Mouse (Mus musculus) embryonic facial prominence, embryonic 14.5 days (tissue): ENCODE results near the gene Git1. TPM values are rescaled to one million over a fixed set of nuclear protein-coding genes. Genes with fewer than 3 reads are reported as not detected.

Source experiments
- ATAC-seq: fragments of 200-750 bp; cut with Nextera tagmentation; 2 replicates; pipeline ENCODE4 v1.8.0; 2017; ENCODE audit warnings: low read depth, moderate number of reproducible peaks, moderate TSS enrichment
- DNase-seq: peaks from one replicate; pipeline ENCODE4 v3.0.0-alpha.2; 2015; ENCODE audit warnings: low spot score
- H3K27ac ChIP-seq: fragments of 300-500 bp; sonication (generic); replicated peaks from 2 replicates; pipeline ENCODE4 v1.5.1; 2014; ENCODE audit warnings: low read depth, mild to moderate bottlenecking, low read length, moderate library complexity
- H3K27me3 ChIP-seq: fragments of 300-500 bp; sonication (generic); replicated peaks from 2 replicates; pipeline ENCODE4 v1.6.1; 2014; ENCODE audit warnings: low read length; ENCODE audit not compliant: control insufficient read depth, insufficient read depth
- H3K36me3 ChIP-seq: fragments of 300-500 bp; sonication (generic); 2 replicates; pipeline ENCODE4 v1.6.1; 2014; ENCODE audit warnings: low read length, mixed read lengths; ENCODE audit not compliant: control insufficient read depth, insufficient read depth
- H3K4me1 ChIP-seq: fragments of 300-500 bp; sonication (generic); 2 replicates; pipeline ENCODE4 v1.6.1; 2014; ENCODE audit warnings: antibody characterized with exemption, low read length; ENCODE audit not compliant: control insufficient read depth, insufficient read depth
- H3K4me2 ChIP-seq: fragments of 300-500 bp; sonication (generic); 2 replicates; pipeline ENCODE4 v1.6.1; 2014; ENCODE audit warnings: low read depth, mild to moderate bottlenecking, low read length, moderate library complexity, mixed read lengths
- H3K4me3 ChIP-seq: fragments of 300-500 bp; sonication (generic); 2 replicates; pipeline ENCODE4 v1.5.1; 2014; ENCODE audit warnings: low read depth, mild to moderate bottlenecking, low read length
- H3K9ac ChIP-seq: fragments of 300-500 bp; sonication (generic); 2 replicates; pipeline ENCODE4 v1.6.1; 2014; ENCODE audit warnings: low read depth, mild to moderate bottlenecking, low read length, moderate library complexity, mixed read lengths
- H3K9me3 ChIP-seq: fragments of 300-500 bp; sonication (generic); 2 replicates; pipeline ENCODE4 v1.6.1; 2016; ENCODE audit warnings: low read length; ENCODE audit not compliant: control insufficient read depth
- whole genome bisulfite sequencing: fragments of 180-500 bp; shearing (Covaris S2); extraction: QIAGEN DNeasy Blood & Tissue Kit; methylation state at CpG from one replicate; pipeline ENCODE4 v1.1.7; 2014; 5-methylcytosine and 5-hydroxymethylcytosine counted together
- polyA plus RNA-seq: library from polyadenylated mRNA; unstranded; fragments of >200 nt; fragmentation: Nextera tagmentation; extraction: Ambion mirVana; gene quantifications from 2 replicates; pipeline ENCODE4 v1.2.1, GENCODE M21; 2014

The Git1 gene
- polyA plus RNA-seq: 15.1 and 16.7 TPM in 2 replicates

DNA sequence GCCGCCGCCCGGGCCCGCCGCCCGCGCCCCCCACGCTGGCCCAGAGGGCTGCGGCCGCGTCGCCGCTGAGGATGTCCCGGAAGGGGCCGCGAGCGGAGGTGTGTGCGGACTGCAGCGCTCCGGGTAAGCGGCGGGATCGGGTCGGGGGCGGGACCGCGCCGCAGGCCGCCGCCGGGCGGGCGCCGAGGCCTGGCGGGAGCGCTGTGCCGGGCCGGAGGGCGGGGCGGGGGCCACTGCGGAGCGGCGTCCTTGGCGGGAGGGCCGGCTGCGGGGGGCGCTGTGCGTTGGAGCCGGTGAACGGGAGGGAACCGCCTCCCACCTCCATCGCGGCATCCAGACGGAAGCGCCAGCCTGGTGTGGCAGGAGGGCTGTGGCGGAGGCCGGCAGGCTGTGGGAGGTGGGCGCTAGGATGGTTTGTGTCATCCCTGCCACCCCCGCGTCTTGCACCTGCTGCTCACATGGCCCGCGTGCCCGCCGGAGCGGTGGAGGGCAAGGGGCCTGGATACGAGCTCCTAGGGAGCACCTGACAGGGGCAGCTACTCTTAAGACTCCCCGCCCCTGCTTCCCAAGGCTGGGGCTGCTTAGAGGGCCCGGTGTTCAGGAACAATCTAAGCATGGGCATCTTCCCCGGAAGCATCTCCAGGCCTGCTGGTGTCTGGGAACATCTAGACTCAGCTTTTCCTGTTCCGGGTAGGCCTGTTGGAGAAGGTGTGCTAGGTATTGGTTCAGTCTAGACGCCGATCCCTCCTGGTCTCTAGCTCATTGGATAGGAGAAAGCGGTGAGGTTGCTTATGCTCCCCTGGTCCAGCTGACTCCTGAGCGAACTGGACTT is at the start of gene Git1:
TSS of gene Git1 (plus strand) at position 51 of the 832 bp plus-strand sequence.
- WGBS: 1% methylated on average over 22 of the region's 74 CpGs
- H3K36me3 ChIP-seq: no peaks in the 10 kb centered on the region
- peak within 1 kb of the TSS; percentile 90 for H3K9ac ChIP-seq
- H3K4me1 ChIP-seq: peaks cover 37% of the 10 kb centered on the region
- no peak for ATAC-seq
- DNase-seq: no peak
- no peaks in the 10 kb centered on the region for H3K27me3 ChIP-seq
- H3K27ac ChIP-seq: peak within 1 kb of the TSS; percentile 92
- H3K4me3 ChIP-seq: peak within 1 kb of the TSS; percentile 86
- peak within 1 kb of the TSS; percentile 95 for H3K4me2 ChIP-seq
- H3K9me3 ChIP-seq: no peaks in the 10 kb centered on the region

DNA sequence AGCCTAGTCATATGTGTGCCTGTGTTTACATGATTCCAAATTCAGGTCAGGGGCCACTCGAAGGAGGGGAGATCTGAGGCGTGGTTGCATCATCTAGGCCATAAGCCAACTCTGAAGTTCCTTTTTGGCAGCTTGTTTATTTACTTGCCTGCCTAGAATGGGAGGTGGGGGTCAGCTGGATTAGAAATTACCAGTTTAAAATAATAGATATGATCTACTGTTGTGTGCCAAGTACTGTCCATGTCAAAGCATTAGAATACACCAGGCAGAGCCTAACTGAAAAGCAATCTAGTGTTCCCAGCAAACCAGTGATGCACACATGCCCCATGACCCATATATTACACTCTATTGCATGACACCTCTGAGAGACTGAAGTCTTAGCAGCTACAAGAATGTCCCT is 48.4 kb upstream of the Git1 start:
- no peak for ATAC-seq

DNA sequence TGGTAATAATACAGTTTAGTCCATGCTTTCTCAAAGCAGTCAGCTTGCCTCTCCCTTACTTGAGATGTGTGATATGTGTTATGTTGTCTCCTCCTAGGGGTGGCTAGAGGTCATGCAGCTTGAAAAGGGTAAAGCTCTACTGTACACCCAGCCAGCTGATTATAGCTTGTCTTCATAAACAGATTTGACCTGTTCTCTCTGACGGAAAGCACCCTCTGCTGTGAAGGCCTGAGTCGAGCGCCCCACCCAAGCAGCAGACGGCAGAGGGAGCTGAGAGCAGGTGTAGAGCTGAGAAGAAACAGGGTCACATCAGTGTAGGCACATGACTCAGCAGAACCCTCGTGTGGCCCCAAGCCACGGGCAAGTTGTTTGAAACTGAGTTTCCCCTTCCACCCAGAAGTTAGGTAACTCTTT is 46.7 kb upstream of the Git1 start:
- Histone ChIP-seq H3K4me1 (no peaks in the 10 kb centered on the region), H3K4me3 (no peak overlapping the region), H3K36me3 (peaks cover 23% of the 10 kb centered on the region; the same call in 1 of the 2 replicates), H3K27me3 (no peaks in the 10 kb centered on the region), H3K9ac (no peak overlapping the region), H3K9me3 (no peaks in the 10 kb centered on the region), H3K4me2 (no peak overlapping the region), H3K27ac (no peak overlapping the region)
- WGBS: 51% methylated on average over 6 of the region's 6 CpGs
- ATAC-seq (peak; percentile 81; the same call in 1 of the 2 replicates), DNase-seq (peak; percentile 77)

More for the DNA sequence above, 48.4 kb upstream of the Git1 start:
- Histone ChIP-seq H3K4me1 (no peaks in the 10 kb centered on the region), H3K27ac (no peak overlapping the region), H3K4me3 (no peak overlapping the region), H3K27me3 (no peaks in the 10 kb centered on the region), H3K4me2 (no peak overlapping the region), H3K36me3 (peaks cover 20% of the 10 kb centered on the region; the same call in 1 of the 2 replicates), H3K9ac (no peak overlapping the region), H3K9me3 (no peaks in the 10 kb centered on the region)
- no peak for DNase-seq
- WGBS: 78% methylated on average over 2 of the region's 2 CpGs

DNA sequence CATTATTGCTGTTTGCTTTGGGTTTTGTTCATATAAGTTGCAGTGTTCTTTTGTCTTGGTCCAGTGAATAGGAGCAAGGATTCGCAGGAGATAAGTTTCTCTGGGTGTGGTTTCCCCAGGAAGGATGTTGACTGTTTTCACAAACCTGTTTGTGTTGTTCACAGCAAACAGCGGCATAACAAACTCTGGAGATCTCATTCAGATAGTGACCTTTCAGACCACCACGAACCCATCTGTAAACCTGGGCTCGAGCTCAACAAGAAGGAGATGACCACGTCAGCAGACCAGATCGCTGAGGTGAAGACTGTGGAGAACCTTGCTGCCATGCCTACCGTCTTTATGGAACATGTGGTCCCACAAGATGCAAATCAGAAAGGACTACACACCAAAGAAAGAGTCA is 44.1 kb upstream of the Git1 start:
- Histone ChIP-seq H3K9ac (no peak overlapping the region), H3K36me3 (peaks cover 26% of the 10 kb centered on the region; the same call in 1 of the 2 replicates), H3K27me3 (no peaks in the 10 kb centered on the region), H3K4me2 (no peak overlapping the region), H3K9me3 (no peaks in the 10 kb centered on the region), H3K4me3 (no peak overlapping the region), H3K27ac (no peak overlapping the region), H3K4me1 (no peaks in the 10 kb centered on the region)
- ATAC-seq (no peak), DNase-seq (no peak)
- 91% methylated on average over 7 of the region's 7 CpGs for WGBS

DNA sequence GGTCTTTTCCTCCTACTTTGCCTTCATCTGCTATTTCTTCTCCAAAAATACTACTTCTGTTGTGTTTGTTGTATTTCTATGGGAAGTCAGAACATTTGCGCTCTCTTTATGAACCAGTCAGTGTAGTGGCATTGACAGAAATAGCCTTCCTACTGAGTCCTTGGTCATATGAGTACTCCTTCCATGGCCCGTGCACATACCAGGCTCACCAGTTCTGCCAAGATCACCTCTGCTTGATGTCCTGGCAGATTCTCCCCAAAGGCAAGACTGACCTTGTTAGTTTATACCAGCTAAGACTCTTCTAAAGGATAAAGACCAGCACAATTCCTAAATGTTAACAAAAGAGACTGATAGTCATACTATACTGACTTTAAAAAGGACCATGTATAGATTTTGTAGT is 41.7 kb upstream of the Git1 start:
- DNase-seq: no peak
- Histone ChIP-seq H3K27ac (no peak overlapping the region), H3K9ac (no peak overlapping the region), H3K27me3 (no peaks in the 10 kb centered on the region), H3K9me3 (no peaks in the 10 kb centered on the region), H3K36me3 (peaks cover 36% of the 10 kb centered on the region), H3K4me1 (no peaks in the 10 kb centered on the region), H3K4me3 (no peak overlapping the region), H3K4me2 (no peak overlapping the region)
- 98% methylated on average over 2 of the region's 2 CpGs for WGBS
- ATAC-seq: no peak

DNA sequence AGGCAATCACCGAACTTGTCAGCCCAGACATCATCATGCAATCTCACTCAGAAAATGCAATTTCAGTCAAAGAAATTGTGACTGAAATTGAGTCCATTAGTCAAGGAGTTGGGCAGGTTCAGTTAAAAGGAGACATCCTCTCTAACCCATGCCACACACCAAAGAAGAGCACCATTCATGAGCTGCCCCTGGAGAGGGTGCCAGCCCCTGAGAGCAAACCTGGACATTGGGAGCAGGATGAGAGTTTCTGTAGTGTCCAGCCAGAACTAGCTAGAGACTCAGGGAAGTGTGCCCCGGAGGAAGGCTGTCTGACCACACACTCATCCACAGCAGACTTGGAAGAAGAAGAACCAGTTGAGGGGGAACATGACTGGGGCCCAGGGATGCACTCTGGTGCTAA is 40.0 kb upstream of the Git1 start:
- DNase-seq: no peak
- WGBS: 97% methylated on average over 2 of the region's 2 CpGs

DNA sequence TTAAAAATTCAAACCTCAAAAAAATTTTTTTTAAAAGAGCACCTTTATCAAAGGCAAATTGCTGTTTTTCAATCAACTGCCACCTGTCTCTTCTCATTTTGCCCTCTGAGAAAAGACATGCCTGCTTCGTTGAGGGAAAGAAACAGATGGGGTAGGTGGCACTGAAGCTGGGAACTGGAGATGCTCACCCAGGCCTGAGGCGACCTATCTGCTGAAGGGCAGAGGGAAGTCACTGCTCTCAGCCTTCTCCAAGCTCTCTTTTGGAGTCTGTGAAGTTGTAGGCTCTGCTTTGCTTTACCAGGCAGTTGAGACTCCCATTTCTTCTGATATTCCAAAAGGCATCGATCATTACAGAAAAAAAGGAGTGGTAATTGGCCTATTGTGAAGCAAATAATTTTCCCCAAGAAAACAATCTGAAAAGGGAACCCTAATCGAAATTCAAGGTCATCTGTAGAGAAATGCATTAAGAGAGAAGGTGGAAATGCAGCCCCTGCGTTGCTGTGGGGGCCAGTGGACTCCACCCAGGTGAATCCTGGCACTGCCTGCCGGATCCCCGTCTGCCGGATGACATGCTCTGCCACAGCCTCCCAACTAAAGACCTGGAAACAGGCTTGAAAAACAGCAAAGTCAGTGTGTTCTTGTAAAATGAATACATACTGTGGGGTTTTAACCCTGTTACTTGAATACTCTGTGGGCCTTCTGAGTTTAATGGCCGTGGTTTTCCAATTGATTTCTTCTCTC is 37.4 kb upstream of the Git1 start:
- H3K36me3 ChIP-seq: peaks cover 21% of the 10 kb centered on the region
- no peak overlapping the region for H3K4me3 ChIP-seq
- H3K27me3 ChIP-seq: peaks cover 6% of the 10 kb centered on the region
- no peak for ATAC-seq
- H3K27ac ChIP-seq: no peak overlapping the region
- H3K9me3 ChIP-seq: no peaks in the 10 kb centered on the region
- WGBS: 83% methylated on average over 9 of the region's 9 CpGs
- no peak for DNase-seq
- H3K4me1 ChIP-seq: no peaks in the 10 kb centered on the region
- no peak overlapping the region for H3K4me2 ChIP-seq
- no peak overlapping the region for H3K9ac ChIP-seq

More for the DNA sequence above, 40.0 kb upstream of the Git1 start:
- no peak overlapping the region for H3K4me2 ChIP-seq
- no peaks in the 10 kb centered on the region for H3K4me1 ChIP-seq
- no peak overlapping the region for H3K9ac ChIP-seq
- H3K36me3 ChIP-seq: peaks cover 41% of the 10 kb centered on the region
- H3K4me3 ChIP-seq: no peak overlapping the region
- no peaks in the 10 kb centered on the region for H3K9me3 ChIP-seq
- no peak for ATAC-seq
- no peaks in the 10 kb centered on the region for H3K27me3 ChIP-seq
- H3K27ac ChIP-seq: no peak overlapping the region

DNA sequence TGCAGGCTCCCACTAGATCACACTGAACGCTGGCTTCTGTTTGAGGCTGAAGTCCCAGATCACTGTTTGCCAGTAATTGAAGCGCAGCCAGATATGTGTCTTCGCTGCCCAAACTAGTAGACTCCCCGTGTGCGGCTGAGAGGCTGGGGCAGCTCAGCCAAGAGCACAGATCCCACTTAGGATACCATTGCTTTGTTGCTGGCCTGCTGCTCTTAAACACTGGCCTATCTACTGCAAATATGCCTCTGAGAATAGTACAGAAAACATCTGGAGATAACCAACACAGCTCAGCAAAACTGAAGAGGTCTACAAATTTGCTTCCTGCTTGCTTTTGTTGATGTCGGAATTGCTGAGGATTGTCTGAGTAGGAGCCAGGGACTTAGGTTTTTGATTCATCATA is 36.5 kb upstream of the Git1 start:
- no peaks in the 10 kb centered on the region for H3K4me1 ChIP-seq
- no peak for ATAC-seq
- H3K9me3 ChIP-seq: no peaks in the 10 kb centered on the region
- peaks cover 16% of the 10 kb centered on the region for H3K27me3 ChIP-seq
- no peak overlapping the region for H3K4me3 ChIP-seq
- WGBS: 66% methylated on average over 6 of the region's 6 CpGs
- no peak overlapping the region for H3K9ac ChIP-seq
- H3K36me3 ChIP-seq: peaks cover 21% of the 10 kb centered on the region
- no peak overlapping the region for H3K27ac ChIP-seq
- H3K4me2 ChIP-seq: no peak overlapping the region
- DNase-seq: no peak
